ENCODE assay signal across 22 mouse cellular contexts in genomic region chr4:139813371-139813960, GRCm38 (mm10). TPM values are rescaled to one million over a fixed set of nuclear protein-coding genes. Genes with fewer than 3 reads are reported as not detected.
DNase-seq lines count a peak whose midpoint lies in the region; ATAC-seq and TF ChIP-seq lines count a peak whose summit lies in the region.
"Had no signal": no experiment of that assay in that cellular context is flagged by ENCODE, and none has a peak within 500 bp of the region (broad histone marks: within the 10 kb centered on the region; RNA-seq: fewer than 3 reads in every experiment).

No protein-coding gene starts in this region.

- 15% methylated on average over 9 of the region's 9 CpGs for WGBS in midbrain, embryonic 10.5 days
- 28% methylated on average over 9 of the region's 9 CpGs for WGBS in midbrain, embryonic 16.5 days
- 39% methylated on average over 9 of the region's 9 CpGs for WGBS in midbrain, postnatal 0 days
- WGBS in intestine, postnatal 0 days, result 17% methylated on average over 9 of the region's 9 CpGs

- no peak for TF ChIP-seq RAD21 in CH12.LX (IDR thresholded peaks at IDR 0.05; ENCODE audit: low read depth, low read length)

- no peaks in the 10 kb centered on the region for H3K79me2 ChIP-seq in CH12.LX (replicated peaks; ENCODE audit: control insufficient read depth, extremely low read depth, insufficient read depth, poor library complexity, severe bottlenecking)

- peaks cover 100% of the 10 kb centered on the region for H3K27me3 ChIP-seq in midbrain, embryonic 10.5 days (ENCODE audit: low read depth, poor library complexity, severe bottlenecking)
- peaks cover 62% of the 10 kb centered on the region for H3K27me3 ChIP-seq in midbrain, embryonic 16.5 days (ENCODE audit: control insufficient read depth, insufficient read depth, low read depth, low read length)
- peaks cover 77% of the 10 kb centered on the region for H3K27me3 ChIP-seq in CH12.LX (replicated peaks)
- H3K27me3 ChIP-seq in midbrain, postnatal 0 days (ENCODE audit: insufficient read depth, low read length), result peaks cover 42% of the 10 kb centered on the region
- peaks cover 62% of the 10 kb centered on the region for H3K27me3 ChIP-seq in intestine, postnatal 0 days (replicated peaks; ENCODE audit: control insufficient read depth, insufficient read depth, low read length)

- H3K4me1 ChIP-seq in midbrain, embryonic 10.5 days, result peaks cover 91% of the 10 kb centered on the region
- peaks cover 15% of the 10 kb centered on the region; the same call in 1 of the 2 replicates for H3K4me1 ChIP-seq in midbrain, embryonic 16.5 days (ENCODE audit: control insufficient read depth, insufficient read depth, low read length)
- H3K4me1 ChIP-seq in CH12.LX (ENCODE audit: control insufficient read depth in 1 of 2, insufficient read depth in 2 of 2), result peaks cover 4 to 11% of the 10 kb centered on the region in 2 experiments
- no peaks in the 10 kb centered on the region for H3K4me1 ChIP-seq in midbrain, postnatal 0 days (ENCODE audit: insufficient read depth, low read length)
- no peaks in the 10 kb centered on the region for H3K4me1 ChIP-seq in intestine, postnatal 0 days (replicated peaks; ENCODE audit: control insufficient read depth, insufficient read depth, low read length)
- H3K4me1 ChIP-seq: intestine, embryonic 15.5 days; liver, embryonic 13.5 days had no signal

- no peak for DNase-seq in midbrain, embryonic 10.5 days (ENCODE audit: low spot score)
- peak; percentile 6 for DNase-seq in CH12.LX (ENCODE audit: extremely low read depth)
- peak; percentile 65 to 71 for DNase-seq in thymus, postnatal 10 days (ENCODE audit: low spot score in 2 of 2)
- DNase-seq in midbrain, postnatal 0 days (ENCODE audit: low spot score), result no peak
- DNase-seq in embryo, embryonic 11 days, result no peak
- DNase-seq: adrenal gland, adult 2 months; cerebellum, adult 9-11 months; heart, adult 2 months; liver, embryonic 13.5 days; right cerebral cortex, postnatal 4 days had no signal

- no peak overlapping the region for H3K4me3 ChIP-seq in midbrain, embryonic 10.5 days
- no peak overlapping the region for H3K4me3 ChIP-seq in midbrain, embryonic 16.5 days (ENCODE audit: low read depth, low read length)
- H3K4me3 ChIP-seq in CH12.LX (replicated peaks in 1 of 3; ENCODE audit: low read depth in 2 of 3, low read length in 2 of 3, poor library complexity in 1 of 3), result no peak overlapping the region
- H3K4me3 ChIP-seq in midbrain, postnatal 0 days (ENCODE audit: low read depth, low read length), result no peak overlapping the region
- no peak overlapping the region for H3K4me3 ChIP-seq in intestine, postnatal 0 days (ENCODE audit: low read depth, low read length)
- H3K4me3 ChIP-seq: forebrain, embryonic 12.5 days; heart, adult 2 months; intestine, embryonic 15.5 days; layer of hippocampus, adult 2 months; left cerebral cortex, adult 2 months; liver, embryonic 13.5 days had no signal

- dilution Hi-C loops in CH12.LX (cut with MboI; ENCODE audit: extremely low pct_ligation_motif_present, extremely low pct_unique_long_range_greater_than_20kb, low sequenced_read_pairs), result no loop called here

- no peak for TF ChIP-seq CTCF in CH12.LX (conservative IDR thresholded peaks at IDR 0.05 in 1 of 2, IDR thresholded peaks at IDR 0.05 in 1 of 2; ENCODE audit: low read depth in 2 of 2, low read length in 2 of 2)
- no peak for TF ChIP-seq CTCF in midbrain, postnatal 0 days (IDR thresholded peaks at IDR 0.05)
- no peak for TF ChIP-seq CTCF in intestine, postnatal 0 days (IDR thresholded peaks at IDR 0.05; ENCODE audit: low read depth)

- in situ Hi-C loops in CH12.LX (cut with MboI; ENCODE audit: low pct_ligation_motif_present, low pct_unique_long_range_greater_than_20kb, low sequenced_read_pairs), result no loop called here

- peak overlapping the region; percentile 25; the same call in 1 of the 2 replicates for H3K27ac ChIP-seq in midbrain, embryonic 10.5 days (replicated peaks)
- H3K27ac ChIP-seq in midbrain, embryonic 16.5 days (ENCODE audit: low read length), result no peak overlapping the region
- no peak overlapping the region for H3K27ac ChIP-seq in CH12.LX (ENCODE audit: insufficient read depth, low read depth)
- H3K27ac ChIP-seq in midbrain, postnatal 0 days (ENCODE audit: low read depth, low read length), result no peak overlapping the region
- no peak overlapping the region for H3K27ac ChIP-seq in intestine, postnatal 0 days (ENCODE audit: low read depth, low read length)
- H3K27ac ChIP-seq: forebrain, embryonic 12.5 days; heart, adult 2 months; hindbrain, embryonic 14.5 days; intestine, embryonic 15.5 days; layer of hippocampus, adult 2 months; left cerebral cortex, adult 2 months; liver, embryonic 13.5 days had no signal

- H3K4me2 ChIP-seq in midbrain, embryonic 16.5 days (ENCODE audit: low read length), result no peak overlapping the region
- peak overlapping the region; percentile 24; the same call in 1 of the 2 replicates for H3K4me2 ChIP-seq in CH12.LX (ENCODE audit: insufficient read depth, low read depth, poor library complexity, severe bottlenecking)
- H3K4me2 ChIP-seq in midbrain, postnatal 0 days (ENCODE audit: low read depth, low read length, poor library complexity, severe bottlenecking), result no peak overlapping the region
- H3K4me2 ChIP-seq in intestine, postnatal 0 days (replicated peaks; ENCODE audit: low read depth), result no peak overlapping the region
- H3K4me2 ChIP-seq: forebrain, embryonic 12.5 days; hindbrain, embryonic 14.5 days; intestine, embryonic 15.5 days; liver, embryonic 13.5 days had no signal

- ATAC-seq in midbrain, embryonic 16.5 days, result no peak
- ATAC-seq in megakaryocyte progenitor cell, adult 5-6 weeks (replicated peaks; ENCODE audit: poor library complexity), result 0 out of 2 replicates have a peak, but pooled peaks have one; percentile 29
- ATAC-seq in midbrain, postnatal 0 days (ENCODE audit: low FRiP score), result no peak
- ATAC-seq in intestine, postnatal 0 days, result no peak
- ATAC-seq: intestine, embryonic 15.5 days had no signal

- H3K36me3 ChIP-seq in midbrain, embryonic 10.5 days, result peaks cover 9% of the 10 kb centered on the region; the same call in 1 of the 2 replicates
- H3K36me3 ChIP-seq in midbrain, embryonic 16.5 days (ENCODE audit: control insufficient read depth, insufficient read depth, low read length), result no peaks in the 10 kb centered on the region
- no peaks in the 10 kb centered on the region for H3K36me3 ChIP-seq in CH12.LX (replicated peaks in 1 of 2; ENCODE audit: control insufficient read depth in 1 of 2, insufficient read depth in 1 of 2, low read length in 1 of 2)
- no peaks in the 10 kb centered on the region for H3K36me3 ChIP-seq in midbrain, postnatal 0 days (ENCODE audit: insufficient read depth, low read length)
- no peaks in the 10 kb centered on the region for H3K36me3 ChIP-seq in intestine, postnatal 0 days (ENCODE audit: control insufficient read depth, insufficient read depth)
- H3K36me3 ChIP-seq: forebrain, embryonic 12.5 days; intestine, embryonic 15.5 days; liver, embryonic 13.5 days had no signal

- H3K9me3 ChIP-seq in midbrain, embryonic 10.5 days (replicated peaks), result no peaks in the 10 kb centered on the region
- H3K9me3 ChIP-seq in midbrain, embryonic 16.5 days (replicated peaks; ENCODE audit: control insufficient read depth, low read length, poor library complexity, severe bottlenecking), result no peaks in the 10 kb centered on the region
- no peaks in the 10 kb centered on the region for H3K9me3 ChIP-seq in CH12.LX (replicated peaks; ENCODE audit: low read length)
- H3K9me3 ChIP-seq in midbrain, postnatal 0 days (ENCODE audit: low read length), result no peaks in the 10 kb centered on the region
- no peaks in the 10 kb centered on the region for H3K9me3 ChIP-seq in intestine, postnatal 0 days (ENCODE audit: control insufficient read depth)
- H3K9me3 ChIP-seq: forebrain, embryonic 12.5 days; intestine, embryonic 15.5 days; liver, embryonic 13.5 days had no signal

- H3K9ac ChIP-seq in midbrain, embryonic 16.5 days (ENCODE audit: low read depth, low read length), result no peak overlapping the region
- H3K9ac ChIP-seq in CH12.LX (ENCODE audit: insufficient read depth, low read depth), result no peak overlapping the region
- no peak overlapping the region for H3K9ac ChIP-seq in midbrain, postnatal 0 days (replicated peaks; ENCODE audit: low read length, poor library complexity, severe bottlenecking)
- H3K9ac ChIP-seq in intestine, postnatal 0 days (ENCODE audit: low read depth, low read length), result no peak overlapping the region
- H3K9ac ChIP-seq: forebrain, embryonic 12.5 days; hindbrain, embryonic 14.5 days; intestine, embryonic 15.5 days; liver, embryonic 13.5 days had no signal

- no peak; the same call in 1 of the 2 replicates for TF ChIP-seq EP300 in CH12.LX (IDR thresholded peaks at IDR 0.05; ENCODE audit: low read length)

- no peak for TF ChIP-seq POLR2A in CH12.LX (IDR thresholded peaks at IDR 0.05; ENCODE audit: low read depth, low read length)

TF ChIP-seq in CH12.LX, 34 proteins besides CTCF, POLR2A, EP300 and RAD21:
- no peak for TF ChIP-seq NELFE (IDR thresholded peaks at IDR 0.05; ENCODE audit: low read depth, low read length)
- no peak for TF ChIP-seq ZC3H11A (IDR thresholded peaks at IDR 0.05; ENCODE audit: low read depth, low read length)

RNA-seq across cellular contexts. Expression of gene Pax7, which starts 19.9 kb away (rescaled TPM):
- 1.3 and 1.8 TPM in 2 replicates for polyA plus RNA-seq in midbrain, embryonic 10.5 days (2016; fragmentation: Nextera tagmentation; extraction: Ambion mirVana)
- polyA plus RNA-seq in midbrain, embryonic 16.5 days (2015; fragmentation: Nextera tagmentation; extraction: Ambion mirVana), result 2.3 and 4.4 TPM in 2 replicates
- total RNA-seq in CH12.LX (2012; rRNA removed), result not detected in 2 replicates
- not detected in 2 replicates for total RNA-seq in CH12.LX (2014; rRNA removed)
- not detected in 2 replicates for polyA plus RNA-seq in CH12.LX (2012; ENCODE audit: insufficient read length, low read depth)
- total RNA-seq in megakaryocyte progenitor cell, adult 5-6 weeks (2015), result not detected in 2 replicates
- total RNA-seq in megakaryocyte progenitor cell, adult 5-6 weeks (2017), result not detected in 2 replicates
- 34.9 and 36.0 TPM in 2 replicates for total RNA-seq in midbrain, postnatal 0 days (2014; rRNA removed)
- polyA plus RNA-seq in midbrain, postnatal 0 days (2015; fragmentation: Nextera tagmentation; extraction: Ambion mirVana), result 3.0 and 3.4 TPM in 2 replicates
- polyA plus RNA-seq in intestine, postnatal 0 days (2015; fragmentation: Nextera tagmentation; extraction: Ambion mirVana), result not detected in 2 replicates
- total RNA-seq: adrenal gland, adult 2 months; heart, adult 2 months; layer of hippocampus, adult 2 months; left cerebral cortex, adult 2 months; megakaryocyte, adult 5-6 weeks; monocyte, adult 5-6 weeks had no signal
- polyA plus RNA-seq: adrenal gland, adult 2 months; heart, adult 2 months; heart, postnatal 0 days; intestine, embryonic 15.5 days; kidney, embryonic 16.5 days; liver, embryonic 13.5 days had no signal

Comparison
In these comparisons a context has a peak if more than half of its experiments do, and no peak if none do; other contexts are left out.
1. DNase-seq: peak in CH12.LX (single experiment) and thymus, postnatal 10 days (2 of 2); none in midbrain, embryonic 10.5 days (single experiment), midbrain, postnatal 0 days (single experiment) and embryo, embryonic 11 days (single experiment).